27 mouse cellular contexts compared by ENCODE assay signal in genomic region chr17:61890631-61891030, GRCm38 (mm10).
DNase-seq lines count a peak whose midpoint lies in the region; ATAC-seq lines count a peak whose summit lies in the region.
"Had no signal": no experiment of that assay in that cellular context is flagged by ENCODE, and none has a peak within 500 bp of the region (broad histone marks: within the 10 kb centered on the region; RNA-seq: fewer than 3 reads in every experiment).

No protein-coding gene starts in this region.

- no peak overlapping the region for H3K4me3 ChIP-seq in limb, embryonic 11.5 days (ENCODE audit: low read depth, low read length)
- no peak overlapping the region for H3K4me3 ChIP-seq in limb, embryonic 10.5 days
- no peak overlapping the region for H3K4me3 ChIP-seq in embryonic facial prominence, embryonic 11.5 days (ENCODE audit: low read depth, low read length)
- H3K4me3 ChIP-seq: embryonic facial prominence, embryonic 13.5 days; forebrain, embryonic 10.5 days; forebrain, embryonic 13.5 days; gastrocnemius, adult 2 months; hindbrain, embryonic 10.5 days; hindbrain, embryonic 13.5 days had no signal

- 36% methylated on average over 4 of the region's 4 CpGs for WGBS in limb, embryonic 11.5 days
- WGBS in limb, embryonic 10.5 days: 50% methylated on average over 4 of the region's 4 CpGs
- 41% methylated on average over 4 of the region's 4 CpGs for WGBS in embryonic facial prominence, embryonic 11.5 days

- H3K36me3 ChIP-seq in limb, embryonic 11.5 days (ENCODE audit: control insufficient read depth, insufficient read depth, low read length): no peaks in the 10 kb centered on the region
- H3K36me3 ChIP-seq in limb, embryonic 10.5 days: no peaks in the 10 kb centered on the region
- no peaks in the 10 kb centered on the region for H3K36me3 ChIP-seq in embryonic facial prominence, embryonic 11.5 days (replicated peaks; ENCODE audit: control insufficient read depth, insufficient read depth, low read depth, low read length)
- H3K36me3 ChIP-seq: embryonic facial prominence, embryonic 13.5 days; forebrain, embryonic 10.5 days; hindbrain, embryonic 10.5 days; hindbrain, embryonic 13.5 days had no signal

- ATAC-seq in limb, embryonic 11.5 days (ENCODE audit: insufficient number of reproducible peaks, low FRiP score, low TSS enrichment, low read depth): no peak
- no peak for ATAC-seq in embryonic facial prominence, embryonic 11.5 days (replicated peaks; ENCODE audit: insufficient number of reproducible peaks, low FRiP score, low TSS enrichment, low read depth)
- ATAC-seq: CD4-positive, CD25-positive, alpha-beta regulatory T cell, adult 4 months; forebrain, embryonic 13.5 days; forebrain, embryonic 16.5 days; hindbrain, embryonic 16.5 days; inflammation-experienced regulatory T-cells, adult 6 months; intestine, embryonic 16.5 days had no signal

- no peak overlapping the region for H3K4me2 ChIP-seq in limb, embryonic 11.5 days (ENCODE audit: low read depth, severe bottlenecking)
- no peak overlapping the region for H3K4me2 ChIP-seq in embryonic facial prominence, embryonic 11.5 days (ENCODE audit: low read depth, low read length)
- H3K4me2 ChIP-seq: embryonic facial prominence, embryonic 13.5 days; forebrain, embryonic 13.5 days; heart, embryonic 11.5 days; hindbrain, embryonic 13.5 days had no signal

- DNase-seq in limb, embryonic 11.5 days (ENCODE audit: low spot score): peak; percentile 26
- no peak for DNase-seq in limb, embryonic 10.5 days (ENCODE audit: low spot score)
- DNase-seq in embryonic facial prominence, embryonic 11.5 days (ENCODE audit: low spot score): peak; percentile 65
- peak; percentile 54 for DNase-seq in hindlimb bud, embryonic 11.5 days (ENCODE audit: extremely low spot score, low read depth, low spot score)
- DNase-seq in neural tube, embryonic 10.5 days (ENCODE audit: extremely low spot score, low spot score): no peak
- no peak for DNase-seq in layer of hippocampus, postnatal 25 days (ENCODE audit: extremely low spot score in 1 of 2, low spot score in 1 of 2)
- DNase-seq: adrenal gland, adult 2 months; adrenal gland, postnatal 14 days; cerebellum, adult 11-12 months; cerebellum, adult 8-10 months; cerebellum, postnatal 10 days; cerebellum, postnatal 36 days; gastrocnemius, adult 2 months; gastrocnemius, postnatal 14 days; heart, adult 11 months; heart, postnatal 36 days had no signal

- H3K4me1 ChIP-seq in limb, embryonic 11.5 days (ENCODE audit: control insufficient read depth, insufficient read depth, low read length): no peaks in the 10 kb centered on the region
- peaks cover 3% of the 10 kb centered on the region; the same call in 1 of the 2 replicates for H3K4me1 ChIP-seq in limb, embryonic 10.5 days
- no peaks in the 10 kb centered on the region for H3K4me1 ChIP-seq in embryonic facial prominence, embryonic 11.5 days (ENCODE audit: control insufficient read depth, insufficient read depth, low read length)
- H3K4me1 ChIP-seq: embryonic facial prominence, embryonic 13.5 days; forebrain, embryonic 10.5 days; forebrain, embryonic 13.5 days; hindbrain, embryonic 10.5 days; hindbrain, embryonic 13.5 days had no signal

- no peaks in the 10 kb centered on the region for H3K27me3 ChIP-seq in limb, embryonic 11.5 days (ENCODE audit: control insufficient read depth, insufficient read depth, low read length)
- no peaks in the 10 kb centered on the region for H3K27me3 ChIP-seq in limb, embryonic 10.5 days (ENCODE audit: low read depth, poor library complexity, severe bottlenecking)
- H3K27me3 ChIP-seq in embryonic facial prominence, embryonic 11.5 days (ENCODE audit: control insufficient read depth, insufficient read depth, low read length): no peaks in the 10 kb centered on the region
- H3K27me3 ChIP-seq: embryonic facial prominence, embryonic 13.5 days; forebrain, embryonic 13.5 days; hindbrain, embryonic 13.5 days had no signal

- no peaks in the 10 kb centered on the region for H3K9me3 ChIP-seq in limb, embryonic 11.5 days (ENCODE audit: control insufficient read depth, low read length)
- H3K9me3 ChIP-seq in limb, embryonic 10.5 days (replicated peaks): no peaks in the 10 kb centered on the region
- H3K9me3 ChIP-seq in embryonic facial prominence, embryonic 11.5 days (replicated peaks; ENCODE audit: control insufficient read depth, low read length): no peaks in the 10 kb centered on the region
- H3K9me3 ChIP-seq: embryonic facial prominence, embryonic 13.5 days; forebrain, embryonic 10.5 days; forebrain, embryonic 13.5 days; hindbrain, embryonic 10.5 days; hindbrain, embryonic 13.5 days had no signal

- H3K27ac ChIP-seq in limb, embryonic 11.5 days (replicated peaks; ENCODE audit: low read depth, low read length): no peak overlapping the region
- no peak overlapping the region for H3K27ac ChIP-seq in limb, embryonic 10.5 days
- H3K27ac ChIP-seq in embryonic facial prominence, embryonic 11.5 days (replicated peaks; ENCODE audit: low read depth, low read length): no peak overlapping the region
- H3K27ac ChIP-seq: embryonic facial prominence, embryonic 13.5 days; forebrain, embryonic 10.5 days; forebrain, embryonic 13.5 days; gastrocnemius, adult 2 months; hindbrain, embryonic 10.5 days; hindbrain, embryonic 13.5 days had no signal

- H3K9ac ChIP-seq in limb, embryonic 11.5 days (ENCODE audit: low read length): no peak overlapping the region
- H3K9ac ChIP-seq in embryonic facial prominence, embryonic 11.5 days (replicated peaks; ENCODE audit: low read length): no peak overlapping the region
- H3K9ac ChIP-seq: embryonic facial prominence, embryonic 13.5 days; forebrain, embryonic 13.5 days; hindbrain, embryonic 13.5 days had no signal

Comparison
In these comparisons a context has a peak if more than half of its experiments do, and no peak if none do; other contexts are left out.
1. DNase-seq: peak in limb, embryonic 11.5 days (single experiment), embryonic facial prominence, embryonic 11.5 days (single experiment) and hindlimb bud, embryonic 11.5 days (single experiment); none in limb, embryonic 10.5 days (single experiment), neural tube, embryonic 10.5 days (single experiment) and layer of hippocampus, postnatal 25 days (0 of 2).